Mouse (Mus musculus): ENCODE data around the gene Tnnt3. TPM values are rescaled to one million over a fixed set of nuclear protein-coding genes. Genes with fewer than 3 reads are reported as not detected.

Tnnt3 gene
- polyA plus RNA-seq, 2 experiments: 114 to 183 TPM

DNA sequence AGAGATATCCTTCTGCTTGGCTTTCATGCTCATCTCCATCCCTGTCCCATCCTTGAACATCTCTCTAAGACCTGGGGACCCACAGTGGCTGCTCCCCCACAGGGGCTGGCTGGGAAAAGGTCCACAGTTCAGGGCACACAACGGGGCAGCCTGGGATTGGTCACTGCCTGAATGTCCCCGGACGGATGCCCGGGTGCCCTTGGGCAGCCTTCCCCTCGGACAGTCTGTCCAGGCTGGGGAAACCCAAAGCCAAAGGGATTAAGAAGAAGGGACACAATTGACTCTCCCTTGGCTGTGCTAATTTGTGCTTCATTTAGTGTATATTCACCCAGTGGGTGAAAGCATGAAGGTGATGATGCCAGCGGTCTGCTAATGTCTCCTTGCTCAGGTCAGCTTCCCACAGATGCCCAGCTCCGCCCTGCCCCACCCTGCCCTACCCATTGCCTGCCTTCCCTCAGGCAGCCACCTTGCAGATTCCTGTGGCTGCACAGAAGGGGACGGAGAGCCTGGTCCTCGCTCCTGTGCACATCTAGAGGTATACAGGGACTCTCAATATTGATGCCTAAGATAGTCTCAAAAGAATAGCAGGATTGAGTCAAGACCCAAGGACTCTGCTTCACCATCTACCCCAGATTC is 60.0 kb downstream of the Tnnt3 start:
- DNase-seq (ENCODE audit: low spot score) (no peak), ATAC-seq (ENCODE audit: low FRiP score, low read depth) (no peak)
- WGBS: 93% methylated on average over 9 of the region's 9 CpGs
- no peak overlapping the region for H3K27ac ChIP-seq (replicated peaks; ENCODE audit: low read depth, low read length)
- no peak overlapping the region for H3K4me2 ChIP-seq (replicated peaks; ENCODE audit: low read depth, low read length, severe bottlenecking)
- no peak overlapping the region for H3K9ac ChIP-seq (ENCODE audit: low read depth, low read length, severe bottlenecking)
- no peaks in the 10 kb centered on the region for H3K36me3 ChIP-seq (ENCODE audit: control insufficient read depth, insufficient read depth, low read length)
- no peak overlapping the region for H3K4me3 ChIP-seq (replicated peaks; ENCODE audit: low read length)
- no peak for TF ChIP-seq POLR2A (IDR thresholded peaks at IDR 0.05; ENCODE audit: borderline replicate concordance, extremely low read depth, insufficient read depth, insufficient read length)
- H3K9me3 ChIP-seq (ENCODE audit: control insufficient read depth, low read length): no peaks in the 10 kb centered on the region
- H3K27me3 ChIP-seq (ENCODE audit: control insufficient read depth, insufficient read depth, low read length): no peaks in the 10 kb centered on the region
- peaks cover 54% of the 10 kb centered on the region for H3K4me1 ChIP-seq (ENCODE audit: control insufficient read depth, insufficient read depth, low read length)

DNA sequence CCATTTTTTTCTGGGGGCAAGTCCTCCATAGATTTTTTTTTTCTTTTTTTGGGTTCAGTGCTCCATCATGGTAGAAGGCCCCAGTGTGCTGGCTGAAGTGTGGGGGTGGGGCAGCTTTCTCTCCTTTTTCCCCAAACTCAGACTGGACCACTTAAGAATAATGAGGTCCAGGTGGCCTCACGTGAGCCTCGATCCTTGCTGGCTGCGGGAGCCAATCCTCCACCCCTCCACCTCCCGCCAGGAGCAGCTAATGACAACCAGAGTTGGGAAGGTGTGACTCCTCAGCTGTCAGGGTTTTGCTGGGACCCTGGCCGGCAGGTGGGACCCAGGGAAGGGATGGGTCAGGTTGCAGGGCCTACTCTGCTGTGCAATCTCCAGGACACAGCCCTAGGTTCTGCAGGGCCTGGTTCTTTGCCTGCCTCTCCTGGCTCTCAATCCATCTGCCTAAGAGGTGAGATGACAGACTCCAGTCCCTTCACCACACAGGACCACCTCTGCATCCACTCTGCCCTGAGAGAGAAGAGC is 61.1 kb downstream of the Tnnt3 start:
- H3K4me1 ChIP-seq (ENCODE audit: control insufficient read depth, insufficient read depth, low read length): peaks cover 50% of the 10 kb centered on the region
- no peak overlapping the region for H3K9ac ChIP-seq (ENCODE audit: low read depth, low read length, severe bottlenecking)
- no peaks in the 10 kb centered on the region for H3K36me3 ChIP-seq (ENCODE audit: control insufficient read depth, insufficient read depth, low read length)
- no peak for TF ChIP-seq POLR2A (IDR thresholded peaks at IDR 0.05; ENCODE audit: borderline replicate concordance, extremely low read depth, insufficient read depth, insufficient read length)
- DNase-seq (ENCODE audit: low spot score) (peak; percentile 68), ATAC-seq (ENCODE audit: low FRiP score, low read depth) (peak; percentile 21; the same call in 1 of the 2 replicates)
- H3K4me2 ChIP-seq (replicated peaks; ENCODE audit: low read depth, low read length, severe bottlenecking): no peak overlapping the region
- H3K9me3 ChIP-seq (ENCODE audit: control insufficient read depth, low read length): no peaks in the 10 kb centered on the region
- H3K4me3 ChIP-seq (replicated peaks; ENCODE audit: low read length): no peak overlapping the region
- no peaks in the 10 kb centered on the region for H3K27me3 ChIP-seq (ENCODE audit: control insufficient read depth, insufficient read depth, low read length)
- WGBS: 11% methylated on average over 5 of the region's 5 CpGs
- peak overlapping the region; percentile 67 for H3K27ac ChIP-seq (replicated peaks; ENCODE audit: low read depth, low read length)

DNA sequence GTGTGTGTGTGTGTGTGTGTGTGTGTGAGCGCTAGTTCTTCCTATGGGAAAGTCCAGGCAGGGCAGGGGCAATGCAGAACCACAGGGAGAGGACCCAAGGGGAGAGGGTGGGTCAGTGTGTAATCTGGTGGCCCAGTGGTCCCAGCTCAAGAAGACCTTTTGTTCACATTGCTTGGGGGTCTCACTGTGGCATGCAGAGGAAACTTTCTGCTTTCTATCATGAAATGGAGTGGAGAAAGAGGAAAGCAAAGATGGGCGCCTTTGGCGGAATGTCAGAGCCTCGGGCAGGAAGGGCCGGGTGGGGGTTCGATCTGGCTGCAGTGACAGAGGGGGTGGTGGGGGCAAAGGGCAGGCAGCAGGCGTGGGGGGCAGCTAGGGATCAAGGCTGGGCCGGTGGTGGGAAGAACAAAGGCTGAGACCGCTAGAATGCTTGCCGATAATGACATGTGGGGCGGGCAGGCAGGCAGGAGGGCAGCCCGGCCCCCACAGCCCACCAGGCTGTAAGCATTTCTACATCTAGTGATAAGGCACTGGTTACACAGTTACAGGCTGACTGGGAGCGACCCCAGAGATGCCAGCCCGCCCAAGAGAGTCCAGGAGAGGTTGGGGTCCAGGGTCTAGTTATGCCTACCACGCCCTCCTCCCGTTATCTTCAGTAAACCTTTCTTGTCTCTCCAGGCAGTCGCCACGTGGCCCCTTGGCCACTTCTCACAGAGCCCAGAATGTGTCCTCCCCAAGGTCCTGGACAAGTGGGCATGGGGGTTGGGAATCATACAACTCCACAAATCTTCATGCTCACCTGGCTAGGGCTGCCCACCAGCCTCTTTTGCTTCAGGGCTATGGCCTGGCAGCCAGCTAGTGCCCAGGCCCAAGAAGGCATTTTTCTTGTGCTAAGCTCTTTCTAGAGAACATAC is 62.6 kb downstream of the Tnnt3 start:
- no peak for DNase-seq (ENCODE audit: low spot score)
- no peak for TF ChIP-seq POLR2A (IDR thresholded peaks at IDR 0.05; ENCODE audit: borderline replicate concordance, extremely low read depth, insufficient read depth, insufficient read length)
- Histone ChIP-seq H3K9ac (ENCODE audit: low read depth, low read length, severe bottlenecking) (no peak overlapping the region), H3K9me3 (ENCODE audit: control insufficient read depth, low read length) (no peaks in the 10 kb centered on the region), H3K27ac (replicated peaks; ENCODE audit: low read depth, low read length) (peak overlapping the region; percentile 16), H3K4me2 (replicated peaks; ENCODE audit: low read depth, low read length, severe bottlenecking) (no peak overlapping the region), H3K27me3 (ENCODE audit: control insufficient read depth, insufficient read depth, low read length) (no peaks in the 10 kb centered on the region), H3K36me3 (ENCODE audit: control insufficient read depth, insufficient read depth, low read length) (no peaks in the 10 kb centered on the region), H3K4me3 (replicated peaks; ENCODE audit: low read length) (no peak overlapping the region), H3K4me1 (ENCODE audit: control insufficient read depth, insufficient read depth, low read length) (peaks cover 46% of the 10 kb centered on the region)
- ATAC-seq (ENCODE audit: low FRiP score, low read depth): no peak
- 30% methylated on average over 18 of the region's 18 CpGs for WGBS

DNA sequence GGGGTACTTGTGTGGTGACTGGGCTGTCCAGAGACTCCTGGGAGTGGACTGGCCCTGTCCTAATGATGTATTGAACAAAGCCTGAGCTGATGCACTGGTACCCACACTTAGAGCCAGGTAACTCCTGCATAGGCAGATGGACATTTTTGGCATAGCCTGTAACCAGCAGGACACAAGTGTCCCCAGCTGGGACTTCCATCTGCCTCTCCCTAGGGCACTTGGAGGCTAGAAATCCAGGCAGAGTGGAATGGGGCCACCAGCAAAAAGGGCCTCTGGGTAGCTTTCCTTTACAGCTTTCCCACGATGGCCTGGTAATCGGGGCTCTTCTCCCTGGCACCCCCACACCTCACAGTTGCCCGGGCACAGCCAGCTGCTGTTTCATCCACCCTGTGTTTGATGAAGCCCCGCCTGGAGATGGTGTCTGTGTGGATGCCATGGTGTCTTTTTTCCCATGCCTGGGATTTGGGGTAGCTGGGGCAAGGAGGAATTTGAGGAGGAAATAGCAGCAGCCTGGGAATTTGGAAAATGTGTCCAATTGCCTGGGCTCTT is 63.3 kb downstream of the Tnnt3 start:
- DNase-seq (ENCODE audit: low spot score): no peak
- Histone ChIP-seq H3K27me3 (ENCODE audit: control insufficient read depth, insufficient read depth, low read length) (no peaks in the 10 kb centered on the region), H3K36me3 (ENCODE audit: control insufficient read depth, insufficient read depth, low read length) (no peaks in the 10 kb centered on the region), H3K4me3 (replicated peaks; ENCODE audit: low read length) (no peak overlapping the region), H3K27ac (replicated peaks; ENCODE audit: low read depth, low read length) (peak overlapping the region; percentile 16; the same call in 1 of the 2 replicates), H3K4me2 (replicated peaks; ENCODE audit: low read depth, low read length, severe bottlenecking) (no peak overlapping the region), H3K4me1 (ENCODE audit: control insufficient read depth, insufficient read depth, low read length) (peaks cover 46% of the 10 kb centered on the region), H3K9me3 (ENCODE audit: control insufficient read depth, low read length) (no peaks in the 10 kb centered on the region), H3K9ac (ENCODE audit: low read depth, low read length, severe bottlenecking) (no peak overlapping the region)
- WGBS: 24% methylated on average over 4 of the region's 4 CpGs
- ATAC-seq (ENCODE audit: low FRiP score, low read depth): peak; percentile 36
- no peak for TF ChIP-seq POLR2A (IDR thresholded peaks at IDR 0.05; ENCODE audit: borderline replicate concordance, extremely low read depth, insufficient read depth, insufficient read length)

DNA sequence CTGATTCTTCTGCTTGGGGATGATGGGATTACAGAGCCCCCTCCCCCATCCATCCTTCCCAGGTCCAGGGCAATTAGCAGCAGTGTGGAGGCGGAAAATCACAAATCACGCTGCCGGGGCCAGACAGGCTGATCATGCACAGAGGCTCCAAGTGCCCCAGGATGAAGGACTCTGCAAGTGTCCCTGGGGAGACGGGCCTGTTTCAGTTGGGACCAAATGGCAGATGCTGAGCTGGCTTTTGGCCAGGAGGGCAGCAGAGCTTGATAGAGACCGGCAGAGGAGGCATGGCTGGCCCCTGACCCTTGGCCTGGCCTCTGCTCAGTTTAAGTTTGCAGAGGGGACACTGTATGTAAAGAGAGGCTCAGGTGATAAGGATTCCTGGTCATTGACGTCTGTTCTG is 64.5 kb downstream of the Tnnt3 start:
- H3K36me3 ChIP-seq (ENCODE audit: control insufficient read depth, insufficient read depth, low read length): no peaks in the 10 kb centered on the region
- H3K27me3 ChIP-seq (ENCODE audit: control insufficient read depth, insufficient read depth, low read length): no peaks in the 10 kb centered on the region
- peaks cover 48% of the 10 kb centered on the region for H3K4me1 ChIP-seq (ENCODE audit: control insufficient read depth, insufficient read depth, low read length)
- DNase-seq (ENCODE audit: low spot score) (no peak), ATAC-seq (ENCODE audit: low FRiP score, low read depth) (peak; percentile 21; the same call in 1 of the 2 replicates)
- no peaks in the 10 kb centered on the region for H3K9me3 ChIP-seq (ENCODE audit: control insufficient read depth, low read length)
- H3K27ac ChIP-seq (replicated peaks; ENCODE audit: low read depth, low read length): no peak overlapping the region
- H3K4me3 ChIP-seq (replicated peaks; ENCODE audit: low read length): no peak overlapping the region
- WGBS: 18% methylated on average over 6 of the region's 6 CpGs
- H3K4me2 ChIP-seq (replicated peaks; ENCODE audit: low read depth, low read length, severe bottlenecking): no peak overlapping the region
- TF ChIP-seq POLR2A (IDR thresholded peaks at IDR 0.05; ENCODE audit: borderline replicate concordance, extremely low read depth, insufficient read depth, insufficient read length): no peak
- H3K9ac ChIP-seq (ENCODE audit: low read depth, low read length, severe bottlenecking): no peak overlapping the region

Measured in limb, embryonic 14.5 days (tissue).